Mouse (Mus musculus) small intestine, adult 2 months (tissue): ENCODE results near the gene Tmem38b. TPM values are rescaled to one million over a fixed set of nuclear protein-coding genes. Genes with fewer than 3 reads are reported as not detected.
"Not testable (repeated sequence)": the region's sequence is repeated elsewhere in the genome, so short reads cannot be mapped to it uniquely, and the experiment has no call there.

Source experiments
- H3K27ac ChIP-seq: fragments of 200-500 bp; 2 replicates; pipeline ENCODE4 v1.5.1; 2012; ENCODE audit warnings: low read depth, low read length, control low read depth, inconsistent platforms; ENCODE audit not compliant: insufficient read depth
- H3K27me3 ChIP-seq: fragments of 200-500 bp; 2 replicates; pipeline ENCODE4 v1.6.1; 2012; ENCODE audit warnings: mild to moderate bottlenecking, moderate library complexity, low read length, inconsistent platforms; ENCODE audit not compliant: control insufficient read depth, insufficient read depth
- H3K36me3 ChIP-seq: fragments of 200-500 bp; 2 replicates; pipeline ENCODE4 v1.6.1; 2012; ENCODE audit warnings: mild to moderate bottlenecking, low read length, control low read depth, inconsistent platforms; ENCODE audit not compliant: control insufficient read depth, insufficient read depth
- H3K4me1 ChIP-seq: fragments of 200-500 bp; 2 replicates; pipeline ENCODE4 v1.6.1; 2012; ENCODE audit warnings: low read length, inconsistent platforms, mixed read lengths; ENCODE audit not compliant: control insufficient read depth, insufficient read depth, insufficient read length
- H3K4me3 ChIP-seq: fragments of 200-500 bp; 2 replicates; pipeline ENCODE4 v1.5.1; 2012; ENCODE audit warnings: low read depth, mild to moderate bottlenecking, control low read depth, inconsistent platforms, low read length, moderate library complexity
- CTCF ChIP-seq: fragments of 200-500 bp; IDR thresholded peaks from 2 replicates; pipeline ENCODE4 v1.5.1; 2012; ENCODE audit warnings: low read depth, mild to moderate bottlenecking, control low read depth, inconsistent platforms, low read length, moderate library complexity, mixed read lengths; ENCODE audit not compliant: insufficient replicate concordance, insufficient read length; ENCODE audit errors: extremely low read depth
- POLR2A ChIP-seq: fragments of 200-500 bp; IDR thresholded peaks from 2 replicates; pipeline ENCODE4 v1.6.1; 2012; ENCODE audit warnings: low read depth, mild to moderate bottlenecking, control low read depth, inconsistent platforms, low read length, moderate library complexity
- WGBS: fragments of 180-500 bp; shearing (Covaris S2); methylation state at CpG from one replicate; pipeline ENCODE4 v1.1.7; 2018; 5-methylcytosine and 5-hydroxymethylcytosine counted together
- polyA plus RNA-seq: library from polyadenylated mRNA; depleted of rRNA; stranded (reverse); fragments of >200 nt; gene quantifications from 2 replicates; pipeline ENCODE4 v1.2.3, GENCODE M21; 2012

Tmem38b gene
- polyA plus RNA-seq, 1 experiment: 0.71 TPM

- TF ChIP-seq CTCF (no peak), POLR2A (no peak)
Measured at GRCm38 (mm10) chr4:53794257-53794966, 31.4 kb upstream of the Tmem38b start.

GRCm38 (mm10) chr4:53795086-53795485 lies 30.8 kb upstream of the Tmem38b start:
- TF ChIP-seq CTCF (no peak), POLR2A (no peak)
- no peaks in the 10 kb centered on the region for H3K4me1 ChIP-seq
- no peaks in the 10 kb centered on the region for H3K36me3 ChIP-seq
- no peaks in the 10 kb centered on the region for H3K27me3 ChIP-seq
- no peak overlapping the region for H3K4me3 ChIP-seq
- no peak overlapping the region for H3K27ac ChIP-seq
- 77% methylated on average over 2 of the region's 2 CpGs for WGBS

More at GRCm38 (mm10) chr4:53794257-53794966, 31.4 kb upstream of the Tmem38b start:
- 88% methylated on average over 5 of the region's 5 CpGs for WGBS
- H3K27me3 ChIP-seq: no peaks in the 10 kb centered on the region
- no peaks in the 10 kb centered on the region for H3K36me3 ChIP-seq
- H3K4me1 ChIP-seq: no peaks in the 10 kb centered on the region
- no peak overlapping the region for H3K27ac ChIP-seq
- no peak overlapping the region for H3K4me3 ChIP-seq

- no peak for TF ChIP-seq POLR2A
- TF ChIP-seq CTCF: no peak
- WGBS: 80% methylated on average over 2 of the region's 2 CpGs
- no peak overlapping the region for H3K4me3 ChIP-seq
- no peaks in the 10 kb centered on the region for H3K27me3 ChIP-seq
- no peak overlapping the region for H3K27ac ChIP-seq
- no peaks in the 10 kb centered on the region for H3K36me3 ChIP-seq
- H3K4me1 ChIP-seq: no peaks in the 10 kb centered on the region
Measured at GRCm38 (mm10) chr4:53795706-53796105, 30.1 kb upstream of the Tmem38b start.

- no peaks in the 10 kb centered on the region for H3K36me3 ChIP-seq
- no peak overlapping the region for H3K27ac ChIP-seq
- H3K4me3 ChIP-seq: no peak overlapping the region
- TF ChIP-seq POLR2A (no peak), CTCF (no peak)
- H3K4me1 ChIP-seq: no peaks in the 10 kb centered on the region
- no peaks in the 10 kb centered on the region for H3K27me3 ChIP-seq
- WGBS: 33% methylated on average over 18 of the region's 18 CpGs
Measured at GRCm38 (mm10) chr4:53796865-53797772, 28.7 kb upstream of the Tmem38b start.

GRCm38 (mm10) chr4:53798896-53799676 lies 26.8 kb upstream of the Tmem38b start:
- Histone ChIP-seq H3K27me3 (no peaks in the 10 kb centered on the region), H3K4me3 (no peak overlapping the region), H3K4me1 (no peaks in the 10 kb centered on the region), H3K27ac (no peak overlapping the region), H3K36me3 (no peaks in the 10 kb centered on the region)
- 56% methylated on average over 7 of the region's 7 CpGs for WGBS
- TF ChIP-seq POLR2A (no peak), CTCF (no peak)

- Histone ChIP-seq H3K4me3 (no peak overlapping the region), H3K27ac (no peak overlapping the region), H3K27me3 (no peaks in the 10 kb centered on the region), H3K4me1 (no peaks in the 10 kb centered on the region), H3K36me3 (no peaks in the 10 kb centered on the region)
- WGBS: 78% methylated on average over 1 of the region's 1 CpGs
- TF ChIP-seq POLR2A (no peak), CTCF (no peak)
Measured at GRCm38 (mm10) chr4:53799753-53800152, 26.1 kb upstream of the Tmem38b start.

GRCm38 (mm10) chr4:53803674-53804073 lies 22.2 kb upstream of the Tmem38b start:
- not testable (repeated sequence) for H3K4me1 ChIP-seq, H3K36me3 ChIP-seq, H3K27me3 ChIP-seq, H3K27ac ChIP-seq, H3K4me3 ChIP-seq
- WGBS: 94% methylated on average over 8 of the region's 8 CpGs

- not testable (repeated sequence) for H3K4me1 ChIP-seq, H3K36me3 ChIP-seq, H3K27ac ChIP-seq, H3K27me3 ChIP-seq, H3K4me3 ChIP-seq
- 80% methylated on average over 6 of the region's 6 CpGs for WGBS
Measured at GRCm38 (mm10) chr4:53806428-53806827, 19.4 kb upstream of the Tmem38b start.
